Mouse (Mus musculus): ENCODE results near the gene Tbc1d13.

The Tbc1d13 gene

GRCm38 (mm10) chr2:30133613-30134377, at the start of gene Tbc1d13:
Gene Tbc1d13 (plus strand): TSS chr2:30133746.
- Histone ChIP-seq H3K27me3 (ENCODE audit: control insufficient read depth, insufficient read depth, low read length, poor library complexity, severe bottlenecking) (no peaks in the 10 kb centered on the region), H3K36me3 (ENCODE audit: control insufficient read depth, insufficient read depth, low read length, poor library complexity, severe bottlenecking) (0 out of 2 replicates have a peak, but pooled peaks cover under 1% of the 10 kb centered on the region)
- DNase-seq (ENCODE audit: low read depth, low spot score) = peak; percentile 98

- Histone ChIP-seq H3K36me3 (ENCODE audit: control insufficient read depth, insufficient read depth, low read length, poor library complexity, severe bottlenecking) (no peaks in the 10 kb centered on the region), H3K27me3 (ENCODE audit: control insufficient read depth, insufficient read depth, low read length, poor library complexity, severe bottlenecking) (no peaks in the 10 kb centered on the region)
- peak; percentile 44 for DNase-seq (ENCODE audit: low read depth, low spot score)
Measured at GRCm38 (mm10) chr2:30084113-30084512, 49.4 kb upstream of the Tbc1d13 start.

- Histone ChIP-seq H3K36me3 (ENCODE audit: control insufficient read depth, insufficient read depth, low read length, poor library complexity, severe bottlenecking) (no peaks in the 10 kb centered on the region), H3K27me3 (ENCODE audit: control insufficient read depth, insufficient read depth, low read length, poor library complexity, severe bottlenecking) (no peaks in the 10 kb centered on the region)
- DNase-seq (ENCODE audit: low read depth, low spot score) = no peak
Measured at GRCm38 (mm10) chr2:30084632-30085031, 48.9 kb upstream of the Tbc1d13 start.

GRCm38 (mm10) chr2:30087310-30087709, 46.2 kb upstream of the Tbc1d13 start:
- Histone ChIP-seq H3K36me3 (ENCODE audit: control insufficient read depth, insufficient read depth, low read length, poor library complexity, severe bottlenecking) (no peaks in the 10 kb centered on the region; the same call in 1 of the 2 replicates), H3K27me3 (ENCODE audit: control insufficient read depth, insufficient read depth, low read length, poor library complexity, severe bottlenecking) (no peaks in the 10 kb centered on the region)
- no peak for DNase-seq (ENCODE audit: low read depth, low spot score)

GRCm38 (mm10) chr2:30091521-30091920, 42.0 kb upstream of the Tbc1d13 start:
- no peaks in the 10 kb centered on the region; the same call in 1 of the 2 replicates for H3K36me3 ChIP-seq (ENCODE audit: control insufficient read depth, insufficient read depth, low read length, poor library complexity, severe bottlenecking)
- no peaks in the 10 kb centered on the region for H3K27me3 ChIP-seq (ENCODE audit: control insufficient read depth, insufficient read depth, low read length, poor library complexity, severe bottlenecking)
- no peak for DNase-seq (ENCODE audit: low read depth, low spot score)

GRCm38 (mm10) chr2:30092280-30092918, 41.1 kb upstream of the Tbc1d13 start:
- no peak for DNase-seq (ENCODE audit: low read depth, low spot score)

GRCm38 (mm10) chr2:30093471-30094207, 39.9 kb upstream of the Tbc1d13 start, which contains the start of gene Zdhhc12:
Gene Zdhhc12 (minus strand): TSS chr2:30093648.
- H3K36me3 ChIP-seq (ENCODE audit: control insufficient read depth, insufficient read depth, low read length, poor library complexity, severe bottlenecking) = no peaks in the 10 kb centered on the region; the same call in 1 of the 2 replicates
- no peaks in the 10 kb centered on the region for H3K27me3 ChIP-seq (ENCODE audit: control insufficient read depth, insufficient read depth, low read length, poor library complexity, severe bottlenecking)
- peak; percentile 100 for DNase-seq (ENCODE audit: low read depth, low spot score)

More at GRCm38 (mm10) chr2:30092280-30092918, 41.1 kb upstream of the Tbc1d13 start:
- no peaks in the 10 kb centered on the region; the same call in 1 of the 2 replicates for H3K36me3 ChIP-seq (ENCODE audit: control insufficient read depth, insufficient read depth, low read length, poor library complexity, severe bottlenecking)
- H3K27me3 ChIP-seq (ENCODE audit: control insufficient read depth, insufficient read depth, low read length, poor library complexity, severe bottlenecking) = no peaks in the 10 kb centered on the region

GRCm38 (mm10) chr2:30094208-30094588, 39.3 kb upstream of the Tbc1d13 start:
- H3K27me3 ChIP-seq (ENCODE audit: control insufficient read depth, insufficient read depth, low read length, poor library complexity, severe bottlenecking) = no peaks in the 10 kb centered on the region
- no peaks in the 10 kb centered on the region; the same call in 1 of the 2 replicates for H3K36me3 ChIP-seq (ENCODE audit: control insufficient read depth, insufficient read depth, low read length, poor library complexity, severe bottlenecking)
- no peak for DNase-seq (ENCODE audit: low read depth, low spot score)

- no peaks in the 10 kb centered on the region for H3K36me3 ChIP-seq (ENCODE audit: control insufficient read depth, insufficient read depth, low read length, poor library complexity, severe bottlenecking)
- H3K27me3 ChIP-seq (ENCODE audit: control insufficient read depth, insufficient read depth, low read length, poor library complexity, severe bottlenecking) = no peaks in the 10 kb centered on the region
- DNase-seq (ENCODE audit: low read depth, low spot score) = peak; percentile 81
Measured at GRCm38 (mm10) chr2:30095882-30096527, 37.5 kb upstream of the Tbc1d13 start.

- H3K27me3 ChIP-seq (ENCODE audit: control insufficient read depth, insufficient read depth, low read length, poor library complexity, severe bottlenecking) = no peaks in the 10 kb centered on the region
- DNase-seq (ENCODE audit: low read depth, low spot score) = peak; percentile 30
- no peaks in the 10 kb centered on the region; the same call in 1 of the 2 replicates for H3K36me3 ChIP-seq (ENCODE audit: control insufficient read depth, insufficient read depth, low read length, poor library complexity, severe bottlenecking)
Measured at GRCm38 (mm10) chr2:30100214-30100613, 33.3 kb upstream of the Tbc1d13 start.

GRCm38 (mm10) chr2:30106364-30106763, 27.2 kb upstream of the Tbc1d13 start:
- Histone ChIP-seq H3K36me3 (ENCODE audit: control insufficient read depth, insufficient read depth, low read length, poor library complexity, severe bottlenecking) (peaks cover 7% of the 10 kb centered on the region), H3K27me3 (ENCODE audit: control insufficient read depth, insufficient read depth, low read length, poor library complexity, severe bottlenecking) (no peaks in the 10 kb centered on the region)
- DNase-seq (ENCODE audit: low read depth, low spot score) = peak; percentile 79

GRCm38 (mm10) chr2:30107646-30108045, 25.9 kb upstream of the Tbc1d13 start:
- H3K36me3 ChIP-seq (ENCODE audit: control insufficient read depth, insufficient read depth, low read length, poor library complexity, severe bottlenecking) = peaks cover 7% of the 10 kb centered on the region
- no peaks in the 10 kb centered on the region for H3K27me3 ChIP-seq (ENCODE audit: control insufficient read depth, insufficient read depth, low read length, poor library complexity, severe bottlenecking)
- no peak for DNase-seq (ENCODE audit: low read depth, low spot score)

GRCm38 (mm10) chr2:30108260-30108659, 25.3 kb upstream of the Tbc1d13 start:
- Histone ChIP-seq H3K36me3 (ENCODE audit: control insufficient read depth, insufficient read depth, low read length, poor library complexity, severe bottlenecking) (peaks cover 7% of the 10 kb centered on the region), H3K27me3 (ENCODE audit: control insufficient read depth, insufficient read depth, low read length, poor library complexity, severe bottlenecking) (no peaks in the 10 kb centered on the region)
- DNase-seq (ENCODE audit: low read depth, low spot score) = no peak

- Histone ChIP-seq H3K36me3 (ENCODE audit: control insufficient read depth, insufficient read depth, low read length, poor library complexity, severe bottlenecking) (peaks cover 7% of the 10 kb centered on the region), H3K27me3 (ENCODE audit: control insufficient read depth, insufficient read depth, low read length, poor library complexity, severe bottlenecking) (no peaks in the 10 kb centered on the region)
- DNase-seq (ENCODE audit: low read depth, low spot score) = no peak
Measured at GRCm38 (mm10) chr2:30111500-30111899, 22.0 kb upstream of the Tbc1d13 start.

All from splenic B cell, adult 2 months (primary cell).